Mouse (Mus musculus) small intestine, adult 2 months (tissue): ENCODE results near the gene Kremen1. TPM values are rescaled to one million over a fixed set of nuclear protein-coding genes. Genes with fewer than 3 reads are reported as not detected.

Source experiments
- H3K27ac ChIP-seq: fragments of 200-500 bp; 2 replicates; pipeline ENCODE4 v1.5.1; 2012; ENCODE audit warnings: low read depth, low read length, control low read depth, inconsistent platforms; ENCODE audit not compliant: insufficient read depth
- H3K27me3 ChIP-seq: fragments of 200-500 bp; 2 replicates; pipeline ENCODE4 v1.6.1; 2012; ENCODE audit warnings: mild to moderate bottlenecking, moderate library complexity, low read length, inconsistent platforms; ENCODE audit not compliant: control insufficient read depth, insufficient read depth
- H3K36me3 ChIP-seq: fragments of 200-500 bp; 2 replicates; pipeline ENCODE4 v1.6.1; 2012; ENCODE audit warnings: mild to moderate bottlenecking, low read length, control low read depth, inconsistent platforms; ENCODE audit not compliant: control insufficient read depth, insufficient read depth
- H3K4me1 ChIP-seq: fragments of 200-500 bp; 2 replicates; pipeline ENCODE4 v1.6.1; 2012; ENCODE audit warnings: low read length, inconsistent platforms, mixed read lengths; ENCODE audit not compliant: control insufficient read depth, insufficient read depth, insufficient read length
- H3K4me3 ChIP-seq: fragments of 200-500 bp; 2 replicates; pipeline ENCODE4 v1.5.1; 2012; ENCODE audit warnings: low read depth, mild to moderate bottlenecking, control low read depth, inconsistent platforms, low read length, moderate library complexity
- CTCF ChIP-seq: fragments of 200-500 bp; IDR thresholded peaks from 2 replicates; pipeline ENCODE4 v1.5.1; 2012; ENCODE audit warnings: low read depth, mild to moderate bottlenecking, control low read depth, inconsistent platforms, low read length, moderate library complexity, mixed read lengths; ENCODE audit not compliant: insufficient replicate concordance, insufficient read length; ENCODE audit errors: extremely low read depth
- POLR2A ChIP-seq: fragments of 200-500 bp; IDR thresholded peaks from 2 replicates; pipeline ENCODE4 v1.6.1; 2012; ENCODE audit warnings: low read depth, mild to moderate bottlenecking, control low read depth, inconsistent platforms, low read length, moderate library complexity
- WGBS: fragments of 180-500 bp; shearing (Covaris S2); methylation state at CpG from one replicate; pipeline ENCODE4 v1.1.7; 2018; 5-methylcytosine and 5-hydroxymethylcytosine counted together
- polyA plus RNA-seq: library from polyadenylated mRNA; depleted of rRNA; stranded (reverse); fragments of >200 nt; gene quantifications from 2 replicates; pipeline ENCODE4 v1.2.3, GENCODE M21; 2012

Kremen1 gene
- polyA plus RNA-seq, 1 experiment: 7.8 TPM

GRCm38 (mm10) chr11:5182870-5183269 lies 78.5 kb downstream of the Kremen1 start:
- WGBS: 80% methylated on average over 4 of the region's 4 CpGs
- Histone ChIP-seq H3K27me3 (no peaks in the 10 kb centered on the region), H3K27ac (no peak overlapping the region), H3K4me3 (no peak overlapping the region), H3K36me3 (no peaks in the 10 kb centered on the region), H3K4me1 (peaks cover 1% of the 10 kb centered on the region)
- TF ChIP-seq CTCF: no peak
- no peak for TF ChIP-seq POLR2A

- H3K4me1 ChIP-seq: peaks cover 1% of the 10 kb centered on the region
- no peak overlapping the region for H3K4me3 ChIP-seq
- H3K27ac ChIP-seq: no peak overlapping the region
- no peaks in the 10 kb centered on the region for H3K36me3 ChIP-seq
- 20% methylated on average over 13 of the region's 13 CpGs for WGBS
- TF ChIP-seq POLR2A: no peak
- peak; percentile 99 for TF ChIP-seq CTCF
- no peaks in the 10 kb centered on the region for H3K27me3 ChIP-seq
Measured at GRCm38 (mm10) chr11:5181850-5182404, 79.4 kb downstream of the Kremen1 start.

- H3K4me3 ChIP-seq: no peak overlapping the region
- peaks cover 1% of the 10 kb centered on the region for H3K4me1 ChIP-seq
- no peaks in the 10 kb centered on the region for H3K27me3 ChIP-seq
- TF ChIP-seq CTCF (no peak), POLR2A (no peak)
- 63% methylated on average over 8 of the region's 8 CpGs for WGBS
- no peaks in the 10 kb centered on the region for H3K36me3 ChIP-seq
- no peak overlapping the region for H3K27ac ChIP-seq
Measured at GRCm38 (mm10) chr11:5179391-5179790, 82.0 kb downstream of the Kremen1 start.

GRCm38 (mm10) chr11:5177171-5177570 lies 84.2 kb downstream of the Kremen1 start:
- Histone ChIP-seq H3K36me3 (no peaks in the 10 kb centered on the region), H3K4me3 (no peak overlapping the region), H3K27me3 (no peaks in the 10 kb centered on the region), H3K27ac (peak overlapping the region; percentile 76), H3K4me1 (peaks cover 1% of the 10 kb centered on the region)
- TF ChIP-seq POLR2A: no peak
- no peak for TF ChIP-seq CTCF
- 70% methylated on average over 12 of the region's 12 CpGs for WGBS

- peak overlapping the region; percentile 29 for H3K27ac ChIP-seq
- 82% methylated on average over 8 of the region's 8 CpGs for WGBS
- H3K4me1 ChIP-seq: peaks cover 1% of the 10 kb centered on the region; the same call in 1 of the 2 replicates
Measured at GRCm38 (mm10) chr11:5176685-5177084, 84.7 kb downstream of the Kremen1 start.

GRCm38 (mm10) chr11:5175866-5176265 lies 85.5 kb downstream of the Kremen1 start:
- Histone ChIP-seq H3K4me3 (no peak overlapping the region), H3K4me1 (peaks cover 1% of the 10 kb centered on the region; the same call in 1 of the 2 replicates), H3K27me3 (no peaks in the 10 kb centered on the region), H3K36me3 (no peaks in the 10 kb centered on the region), H3K27ac (no peak overlapping the region)
- whole genome bisulfite sequencing: 72% methylated on average over 2 of the region's 2 CpGs
- TF ChIP-seq CTCF (no peak), POLR2A (no peak)

More at GRCm38 (mm10) chr11:5176685-5177084, 84.7 kb downstream of the Kremen1 start:
- Histone ChIP-seq H3K4me3 (no peak overlapping the region), H3K27me3 (no peaks in the 10 kb centered on the region), H3K36me3 (no peaks in the 10 kb centered on the region)
- TF ChIP-seq CTCF (no peak), POLR2A (no peak)

- 85% methylated on average over 7 of the region's 7 CpGs for WGBS
- TF ChIP-seq CTCF: no peak
- no peak for TF ChIP-seq POLR2A
Measured at GRCm38 (mm10) chr11:5175141-5175540, 86.2 kb downstream of the Kremen1 start.

More at GRCm38 (mm10) chr11:5175141-5175540, 86.2 kb downstream of the Kremen1 start:
- Histone ChIP-seq H3K27me3 (no peaks in the 10 kb centered on the region), H3K4me3 (no peak overlapping the region), H3K36me3 (no peaks in the 10 kb centered on the region), H3K27ac (no peak overlapping the region), H3K4me1 (peaks cover 1% of the 10 kb centered on the region; the same call in 1 of the 2 replicates)
